Mouse (Mus musculus): ENCODE results near the gene Pcmtd2.
A peak's percentile ranks its signal among the peaks of the same experiment; 100 is the strongest.
"Not testable (repeated sequence)": the region's sequence is repeated elsewhere in the genome, so short reads cannot be mapped to it uniquely, and the experiment has no call there.

Pcmtd2 gene

GRCm38 (mm10) chr2:181837372-181838292 lies at the start of gene Pcmtd2:
Pcmtd2 (plus strand) TSS chr2:181837854.
- DNase-seq (ENCODE audit: low spot score): peak; percentile 97

GRCm38 (mm10) chr2:181789396-181789795 lies 48.3 kb upstream of the Pcmtd2 start:
- no peak for DNase-seq (ENCODE audit: low spot score)

GRCm38 (mm10) chr2:181793186-181793585 lies 44.5 kb upstream of the Pcmtd2 start:
- not testable (repeated sequence) for DNase-seq (ENCODE audit: low spot score)

GRCm38 (mm10) chr2:181795641-181796130 lies 42.0 kb upstream of the Pcmtd2 start:
- DNase-seq (ENCODE audit: low spot score): peak; percentile 16

- no peak for DNase-seq (ENCODE audit: low spot score)
These were observed 40.0 kb upstream of the Pcmtd2 start for GRCm38 (mm10) chr2:181797672-181798071.

- DNase-seq (ENCODE audit: low spot score): no peak
These were observed 8.5 kb upstream of the Pcmtd2 start for GRCm38 (mm10) chr2:181829032-181829650.

GRCm38 (mm10) chr2:181832745-181833144 lies 4.9 kb upstream of the Pcmtd2 start:
- no peak for DNase-seq (ENCODE audit: low spot score)

GRCm38 (mm10) chr2:181838293-181838680 lies 633 bp downstream of the Pcmtd2 start:
- DNase-seq (ENCODE audit: low spot score): peak; percentile 39

GRCm38 (mm10) chr2:181845709-181846394 lies 8.2 kb downstream of the Pcmtd2 start:
- no peak for DNase-seq (ENCODE audit: low spot score)

GRCm38 (mm10) chr2:181863791-181864535 lies 26.3 kb downstream of the Pcmtd2 start, which contains the start of gene Polr3k:
Polr3k (plus strand) TSS chr2:181864337.
- peak; percentile 96 for DNase-seq (ENCODE audit: low spot score)

- DNase-seq (ENCODE audit: low spot score): no peak
These were observed 26.8 kb downstream of the Pcmtd2 start for GRCm38 (mm10) chr2:181864536-181864860.

- peak; percentile 84 for DNase-seq (ENCODE audit: low spot score)
These were observed 29.3 kb downstream of the Pcmtd2 start for GRCm38 (mm10) chr2:181866931-181867330.

GRCm38 (mm10) chr2:181871039-181871438 lies 33.4 kb downstream of the Pcmtd2 start:
- DNase-seq (ENCODE audit: low spot score): no peak

GRCm38 (mm10) chr2:181878903-181879302 lies 41.2 kb downstream of the Pcmtd2 start:
- no peak for DNase-seq (ENCODE audit: low spot score)

- no peak for DNase-seq (ENCODE audit: low spot score)
These were observed 45.5 kb downstream of the Pcmtd2 start for GRCm38 (mm10) chr2:181883022-181883749.
